Mouse (Mus musculus) heart, embryonic 10.5 days (tissue): ENCODE data around the gene Bcl9l. TPM values are rescaled to one million over a fixed set of nuclear protein-coding genes. Genes with fewer than 3 reads are reported as not detected.

Experiments used
- DNase-seq: peaks from one replicate; pipeline ENCODE4 v3.0.0-alpha.2; 2017; ENCODE audit warnings: low spot score
- H3K27ac ChIP-seq: fragments of 300-500 bp; sonication (generic); 2 replicates; pipeline ENCODE4 v1.5.1; 2016; ENCODE audit warnings: mild to moderate bottlenecking
- H3K27me3 ChIP-seq: fragments of 300-500 bp; sonication (generic); 2 replicates; pipeline ENCODE4 v1.6.1; 2016; ENCODE audit warnings: mild to moderate bottlenecking; ENCODE audit not compliant: poor library complexity, insufficient read depth, severe bottlenecking
- H3K36me3 ChIP-seq: fragments of 300-500 bp; sonication (generic); 2 replicates; pipeline ENCODE4 v1.6.1; 2016; ENCODE audit warnings: mild to moderate bottlenecking, moderate library complexity
- H3K4me1 ChIP-seq: fragments of 300-500 bp; sonication (generic); 2 replicates; pipeline ENCODE4 v1.6.1; 2016; ENCODE audit warnings: mild to moderate bottlenecking
- H3K4me3 ChIP-seq: fragments of 300-500 bp; sonication (generic); 2 replicates; pipeline ENCODE4 v1.5.1; 2016; ENCODE audit warnings: mild to moderate bottlenecking, moderate library complexity
- H3K9me3 ChIP-seq: fragments of 300-500 bp; sonication (generic); 2 replicates; pipeline ENCODE4 v1.6.1; 2016; ENCODE audit warnings: mild to moderate bottlenecking, moderate library complexity
- WGBS: fragments of 180-500 bp; shearing (Covaris S2); methylation state at CpG from one replicate; pipeline ENCODE4 v1.1.7; 2016; 5-methylcytosine and 5-hydroxymethylcytosine counted together
- polyA plus RNA-seq: library from polyadenylated mRNA; unstranded; fragments of >200 nt; fragmentation: Nextera tagmentation; extraction: Ambion mirVana; gene quantifications from 2 replicates; pipeline ENCODE4 v1.2.1, GENCODE M21; 2016

The Bcl9l gene
- polyA plus RNA-seq, 1 experiment from 2014 or later = 9.6 TPM

- Histone ChIP-seq H3K4me1 (peaks cover 100% of the 10 kb centered on the region), H3K36me3 (peaks cover 9% of the 10 kb centered on the region; the same call in 1 of the 2 replicates), H3K27ac (peak overlapping the region; percentile 92; the same call in 1 of the 2 replicates), H3K27me3 (no peaks in the 10 kb centered on the region), H3K9me3 (no peaks in the 10 kb centered on the region), H3K4me3 (no peak overlapping the region)
- no peak for DNase-seq
- WGBS = 82% methylated on average over 10 of the region's 10 CpGs
Measured at GRCm38 (mm10) chr9:44495810-44496344, 13.3 kb downstream of the Bcl9l start.

GRCm38 (mm10) chr9:44496803-44497461 is 14.3 kb downstream of the Bcl9l start:
- no peak for DNase-seq
- H3K4me3 ChIP-seq = 0 out of 2 replicates have a peak overlapping the region, but pooled peaks have one; percentile 62
- H3K9me3 ChIP-seq = no peaks in the 10 kb centered on the region
- no peaks in the 10 kb centered on the region for H3K27me3 ChIP-seq
- WGBS = 47% methylated on average over 12 of the region's 12 CpGs
- H3K4me1 ChIP-seq = peaks cover 100% of the 10 kb centered on the region
- H3K36me3 ChIP-seq = peaks cover 11% of the 10 kb centered on the region; the same call in 1 of the 2 replicates
- H3K27ac ChIP-seq = peak overlapping the region; percentile 92

GRCm38 (mm10) chr9:44497624-44498377 is 15.2 kb downstream of the Bcl9l start:
- Histone ChIP-seq H3K27ac (peak overlapping the region; percentile 92), H3K4me3 (peak overlapping the region; percentile 62), H3K27me3 (no peaks in the 10 kb centered on the region), H3K36me3 (peaks cover 9% of the 10 kb centered on the region; the same call in 1 of the 2 replicates), H3K9me3 (no peaks in the 10 kb centered on the region), H3K4me1 (peaks cover 95% of the 10 kb centered on the region)
- DNase-seq = peak; percentile 89
- WGBS = under 1% methylated on average over 11 of the region's 11 CpGs

- Histone ChIP-seq H3K27ac (peak overlapping the region; percentile 92), H3K4me3 (peak overlapping the region; percentile 62), H3K9me3 (no peaks in the 10 kb centered on the region), H3K36me3 (peaks cover 16% of the 10 kb centered on the region; the same call in 1 of the 2 replicates), H3K4me1 (peaks cover 86% of the 10 kb centered on the region), H3K27me3 (no peaks in the 10 kb centered on the region)
- under 1% methylated on average over 59 of the region's 59 CpGs for WGBS
- peak; percentile 90 for DNase-seq
Measured at GRCm38 (mm10) chr9:44498421-44499355, 16.1 kb downstream of the Bcl9l start.

DNA sequence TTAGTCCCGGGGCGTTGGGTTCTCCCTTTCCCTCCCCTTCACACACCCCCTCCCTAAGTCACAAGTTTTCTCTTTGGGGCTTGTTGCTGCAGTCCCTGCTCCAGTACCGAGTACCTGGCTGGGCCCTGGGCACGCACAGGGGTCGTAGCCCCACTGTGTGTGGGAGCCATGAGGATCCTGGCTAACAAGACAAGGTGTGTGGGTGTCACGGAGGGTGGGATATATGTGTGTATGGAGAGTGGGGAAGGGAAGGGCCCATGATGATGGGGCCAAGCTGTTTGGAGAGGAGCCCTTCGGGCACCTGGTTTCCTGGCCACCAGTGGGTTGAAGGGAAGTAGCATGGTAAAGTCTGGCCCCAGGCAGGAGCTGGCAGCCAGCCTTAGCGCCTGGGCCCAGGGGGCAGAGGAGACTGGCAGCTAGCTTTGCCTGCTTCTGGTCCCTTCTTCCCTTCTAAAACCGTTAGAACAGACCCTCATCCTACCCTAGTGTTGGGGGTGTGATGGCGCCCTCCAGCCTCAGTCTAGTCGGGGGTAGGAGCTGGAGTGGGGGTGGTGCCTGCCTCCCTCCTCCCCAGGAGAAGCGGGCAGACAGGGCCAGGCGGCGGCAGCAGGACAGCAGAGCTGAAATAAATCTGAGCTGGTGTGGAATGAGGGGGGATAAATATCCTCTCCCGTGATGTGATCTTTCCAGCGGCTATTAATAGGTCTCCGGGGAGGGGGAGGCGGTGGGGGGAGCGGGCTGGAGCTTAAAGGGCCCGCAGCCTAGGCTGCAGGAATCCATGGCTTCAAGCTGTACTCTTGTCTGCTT is 16.9 kb downstream of the Bcl9l start:
- H3K27me3 ChIP-seq = no peaks in the 10 kb centered on the region
- H3K4me3 ChIP-seq = peak overlapping the region; percentile 62
- H3K9me3 ChIP-seq = no peaks in the 10 kb centered on the region
- WGBS = 5% methylated on average over 20 of the region's 20 CpGs
- H3K4me1 ChIP-seq = peaks cover 77% of the 10 kb centered on the region
- peak overlapping the region; percentile 92 for H3K27ac ChIP-seq
- peak; percentile 89 for DNase-seq
- H3K36me3 ChIP-seq = peaks cover 20% of the 10 kb centered on the region; the same call in 1 of the 2 replicates

DNA sequence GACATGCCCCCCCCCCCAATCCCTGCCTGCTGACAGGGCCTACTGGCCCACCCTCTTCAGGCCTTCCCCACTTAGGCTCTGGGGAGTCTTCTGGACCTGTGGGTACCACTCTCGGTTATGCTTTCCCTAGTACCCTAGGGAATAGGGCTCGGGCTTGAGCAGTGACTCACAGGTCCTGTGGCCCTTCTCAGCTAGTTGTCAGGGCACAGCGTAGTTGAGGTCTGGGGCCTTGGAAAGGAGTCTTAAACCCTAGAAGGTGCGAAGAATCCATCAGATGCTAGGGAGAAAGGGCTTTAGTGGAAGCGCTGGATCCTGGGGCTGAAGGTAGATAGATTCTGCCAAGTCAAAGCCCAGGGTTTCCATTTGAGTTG is 17.5 kb downstream of the Bcl9l start:
- no peaks in the 10 kb centered on the region for H3K9me3 ChIP-seq
- DNase-seq = peak; percentile 75
- H3K36me3 ChIP-seq = peaks cover 26% of the 10 kb centered on the region
- no peaks in the 10 kb centered on the region for H3K27me3 ChIP-seq
- H3K4me1 ChIP-seq = peaks cover 71% of the 10 kb centered on the region
- 15% methylated on average over 5 of the region's 5 CpGs for WGBS
- peak overlapping the region; percentile 92 for H3K27ac ChIP-seq
- peak overlapping the region; percentile 62 for H3K4me3 ChIP-seq

DNA sequence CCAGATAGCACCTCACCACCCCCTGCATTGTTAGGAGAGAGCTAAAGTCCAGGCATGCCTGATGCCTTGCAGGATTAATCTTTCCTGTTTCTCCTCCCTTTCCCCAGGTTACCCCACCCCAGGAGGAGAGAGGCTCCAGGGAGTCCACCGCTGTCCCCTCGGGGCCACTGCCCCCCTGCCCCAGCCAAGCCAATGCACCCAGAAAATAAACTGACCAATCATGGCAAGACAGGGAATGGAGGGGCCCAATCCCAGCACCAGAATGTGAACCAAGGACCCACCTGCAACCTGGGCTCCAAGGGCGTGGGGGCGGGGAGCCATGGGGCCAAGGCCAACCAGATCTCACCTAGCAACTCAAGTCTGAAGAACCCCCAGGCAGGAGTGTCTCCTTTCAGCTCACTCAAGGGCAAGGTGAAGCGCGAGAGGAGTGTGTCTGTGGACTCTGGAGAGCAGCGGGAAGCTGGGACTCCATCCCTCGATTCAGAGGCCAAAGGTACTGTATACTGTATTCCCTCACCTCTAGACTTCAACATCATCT is 18.1 kb downstream of the Bcl9l start:
- peak overlapping the region; percentile 92 for H3K27ac ChIP-seq
- H3K4me1 ChIP-seq = peaks cover 70% of the 10 kb centered on the region
- no peak for DNase-seq
- H3K36me3 ChIP-seq = peaks cover 31% of the 10 kb centered on the region
- H3K9me3 ChIP-seq = no peaks in the 10 kb centered on the region
- WGBS = 33% methylated on average over 8 of the region's 8 CpGs
- peak overlapping the region; percentile 62 for H3K4me3 ChIP-seq
- H3K27me3 ChIP-seq = no peaks in the 10 kb centered on the region

DNA sequence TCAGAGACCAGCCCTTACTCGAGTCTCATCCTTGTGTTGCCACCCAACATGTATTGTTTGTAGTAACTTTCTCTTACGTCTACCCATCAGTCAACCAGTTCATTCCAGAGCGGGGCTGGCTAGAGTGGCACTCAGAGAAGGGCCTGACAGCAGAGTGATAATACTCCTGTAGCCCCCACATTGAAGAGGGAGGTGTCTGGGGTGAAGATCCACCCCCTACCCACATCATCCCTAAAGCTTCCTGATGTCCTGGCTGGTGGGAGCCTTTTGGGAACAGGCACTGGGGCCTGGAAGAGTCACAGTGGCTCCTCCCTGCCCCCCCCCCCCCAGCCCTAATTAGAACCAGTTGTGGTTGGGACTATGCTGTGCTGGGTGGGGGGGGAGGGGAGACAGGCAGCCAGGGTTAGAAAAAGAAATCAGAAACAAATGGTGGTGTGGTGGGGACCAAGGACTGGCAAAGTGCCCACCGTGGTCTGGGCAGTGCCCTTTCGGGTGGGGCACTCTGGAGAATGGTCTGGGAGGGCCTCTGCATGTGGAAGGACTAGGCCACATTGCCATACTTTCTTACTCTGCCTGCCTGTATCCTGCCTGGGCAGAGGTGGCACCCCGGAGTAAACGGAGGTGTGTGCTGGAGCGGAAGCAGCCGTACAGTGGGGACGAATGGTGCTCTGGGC is 18.7 kb downstream of the Bcl9l start:
- H3K36me3 ChIP-seq = peaks cover 37% of the 10 kb centered on the region

DNA sequence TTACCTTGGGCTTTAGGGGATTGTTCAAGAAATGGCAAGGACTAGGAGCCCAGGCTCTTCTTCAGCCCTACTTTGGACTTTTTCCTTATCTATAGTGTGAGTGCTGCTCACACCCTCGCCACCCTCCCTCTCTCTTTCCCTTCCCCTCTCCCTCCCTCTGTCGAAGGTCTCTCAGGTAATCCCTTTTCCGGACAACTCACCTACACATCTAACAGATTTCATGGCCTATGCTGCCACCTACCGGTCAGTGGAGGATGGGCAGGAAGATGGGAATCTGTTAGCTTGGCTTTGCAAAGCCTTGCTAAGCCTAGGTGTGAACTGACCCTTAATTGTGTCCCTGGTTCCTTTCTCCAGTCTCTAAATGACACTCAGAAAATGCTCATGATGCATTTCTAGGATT is 19.4 kb downstream of the Bcl9l start:
- Histone ChIP-seq H3K4me3 (no peak overlapping the region; the same call in 1 of the 2 replicates), H3K9me3 (no peaks in the 10 kb centered on the region), H3K4me1 (peaks cover 65% of the 10 kb centered on the region), H3K36me3 (peaks cover 44% of the 10 kb centered on the region), H3K27ac (peak overlapping the region; percentile 92; the same call in 1 of the 2 replicates), H3K27me3 (no peaks in the 10 kb centered on the region)
- 5% methylated on average over 4 of the region's 4 CpGs for WGBS
- DNase-seq = no peak

More for the DNA sequence above, 18.7 kb downstream of the Bcl9l start:
- Histone ChIP-seq H3K4me3 (peak overlapping the region; percentile 22; the same call in 1 of the 2 replicates), H3K4me1 (peaks cover 70% of the 10 kb centered on the region), H3K27ac (peak overlapping the region; percentile 92), H3K27me3 (no peaks in the 10 kb centered on the region), H3K9me3 (no peaks in the 10 kb centered on the region)
- no peak for DNase-seq
- 39% methylated on average over 10 of the region's 10 CpGs for WGBS

GRCm38 (mm10) chr9:44504893-44505823 is 22.5 kb downstream of the Bcl9l start:
- DNase-seq = no peak
- Histone ChIP-seq H3K36me3 (peaks cover 68% of the 10 kb centered on the region), H3K27ac (0 out of 2 replicates have a peak overlapping the region, but pooled peaks have one; percentile 36), H3K27me3 (peaks cover 6% of the 10 kb centered on the region; the same call in 1 of the 2 replicates), H3K4me1 (peaks cover 48% of the 10 kb centered on the region), H3K9me3 (no peaks in the 10 kb centered on the region), H3K4me3 (no peak overlapping the region; the same call in 1 of the 2 replicates)
- WGBS = 81% methylated on average over 20 of the region's 20 CpGs
